Mouse (Mus musculus): ENCODE results near the gene Asgr1. TPM values are rescaled to one million over a fixed set of nuclear protein-coding genes. Genes with fewer than 3 reads are reported as not detected.
A peak's percentile ranks its signal among the peaks of the same experiment; 100 is the strongest.

The Asgr1 gene
- total RNA-seq, 2 experiments from 2014 or later: not detected

DNA sequence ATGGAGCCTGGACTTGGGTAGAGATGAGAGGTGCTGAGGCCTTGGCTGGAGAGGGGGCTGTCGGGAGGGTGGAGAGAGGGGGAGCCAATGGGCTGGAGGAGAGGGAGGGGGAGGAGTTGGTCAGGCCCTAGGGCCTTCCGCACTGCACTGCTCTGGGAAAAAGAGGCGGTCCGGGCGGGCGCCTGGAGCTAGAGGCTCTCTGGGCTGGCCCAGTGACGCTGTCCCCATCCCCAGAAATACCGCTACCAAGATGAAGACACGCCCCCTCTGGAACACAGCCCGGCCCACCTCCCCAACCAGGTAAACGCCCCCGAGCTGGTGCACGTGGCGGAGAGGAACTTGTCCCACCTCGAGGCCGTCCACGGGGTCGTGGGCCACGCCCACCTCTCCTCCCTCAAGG, 27.2 kb upstream of the Asgr1 start:
- DNase-seq: peak; percentile 51 to 80

- peak in 1 of 2 experiments; percentile 39 for DNase-seq
Observed at GRCm38 (mm10) chr11:70027397-70027796, 26.5 kb upstream of the Asgr1 start.

DNA sequence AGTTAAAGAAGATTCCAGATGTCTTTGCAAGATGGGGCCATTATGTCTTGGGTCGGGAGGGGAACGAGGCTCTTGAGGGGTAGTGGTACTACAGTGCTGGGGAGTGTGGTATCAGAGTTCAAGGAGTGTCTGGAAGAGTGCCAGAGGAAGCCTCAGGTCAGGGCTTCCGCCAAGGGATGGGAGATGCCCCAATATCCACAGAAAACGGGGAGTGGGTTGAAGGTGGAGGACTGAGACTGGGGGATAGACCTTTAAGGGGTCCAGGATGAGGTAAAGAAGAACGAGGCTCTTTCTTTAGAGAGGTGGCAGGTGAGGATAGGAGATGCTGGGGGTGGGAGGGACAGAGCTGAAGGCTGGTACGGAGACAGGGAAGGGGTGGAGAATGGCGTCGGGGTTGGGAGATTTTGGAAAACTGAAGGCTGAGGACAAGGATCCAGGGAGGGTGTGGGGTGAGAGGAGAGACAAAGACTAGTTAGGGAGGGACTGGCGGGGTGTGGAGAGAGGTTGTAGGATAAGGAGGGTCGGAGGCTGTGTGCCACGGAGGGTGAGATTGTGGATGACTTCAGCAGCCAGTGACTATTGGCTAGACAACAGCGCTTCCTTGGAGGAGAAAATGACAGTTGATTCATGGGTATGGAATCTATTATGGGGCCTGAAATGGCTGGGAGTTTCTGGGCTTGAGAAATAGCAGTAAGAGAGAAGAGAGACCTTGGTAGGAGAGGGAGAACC, 25.3 kb upstream of the Asgr1 start:
- DNase-seq: peak in 1 of 2 experiments; percentile 36

DNA sequence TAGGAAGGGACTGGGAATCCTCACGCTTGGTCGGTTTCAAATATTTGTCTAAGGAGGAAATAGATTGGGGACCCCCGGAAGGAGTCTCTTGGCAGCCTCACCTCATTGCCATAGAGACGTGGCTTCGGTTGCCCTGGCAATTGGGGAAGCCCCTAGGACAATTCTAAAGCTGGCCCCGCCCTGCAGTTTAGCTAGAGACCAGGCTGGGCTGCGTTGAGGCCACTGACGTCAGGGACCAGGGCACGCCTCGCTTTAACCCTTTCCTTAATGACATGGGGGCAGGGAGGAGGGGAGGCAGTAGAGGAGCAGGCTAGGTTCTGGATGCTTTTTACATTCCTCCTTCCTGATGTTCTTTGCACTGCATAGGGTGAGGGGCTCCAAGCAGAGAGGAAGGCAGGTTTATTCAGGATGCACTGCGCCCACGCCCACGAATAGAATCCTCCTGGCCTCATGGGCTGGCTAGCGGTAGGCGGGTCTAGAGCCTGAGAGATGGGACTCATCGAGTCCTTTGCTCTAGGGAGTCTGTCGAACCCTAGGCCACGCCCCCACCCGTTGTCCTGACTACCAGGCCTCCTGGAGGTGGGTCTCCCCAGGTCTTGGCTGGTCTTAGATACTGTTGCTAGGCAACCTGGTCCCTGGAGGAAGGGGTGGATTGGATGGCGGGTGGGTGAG, 24.6 kb upstream of the Asgr1 start:
- DNase-seq: peak; percentile 84 to 89

GRCm38 (mm10) chr11:70029829-70030550, 23.9 kb upstream of the Asgr1 start:
- DNase-seq: no peak

DNA sequence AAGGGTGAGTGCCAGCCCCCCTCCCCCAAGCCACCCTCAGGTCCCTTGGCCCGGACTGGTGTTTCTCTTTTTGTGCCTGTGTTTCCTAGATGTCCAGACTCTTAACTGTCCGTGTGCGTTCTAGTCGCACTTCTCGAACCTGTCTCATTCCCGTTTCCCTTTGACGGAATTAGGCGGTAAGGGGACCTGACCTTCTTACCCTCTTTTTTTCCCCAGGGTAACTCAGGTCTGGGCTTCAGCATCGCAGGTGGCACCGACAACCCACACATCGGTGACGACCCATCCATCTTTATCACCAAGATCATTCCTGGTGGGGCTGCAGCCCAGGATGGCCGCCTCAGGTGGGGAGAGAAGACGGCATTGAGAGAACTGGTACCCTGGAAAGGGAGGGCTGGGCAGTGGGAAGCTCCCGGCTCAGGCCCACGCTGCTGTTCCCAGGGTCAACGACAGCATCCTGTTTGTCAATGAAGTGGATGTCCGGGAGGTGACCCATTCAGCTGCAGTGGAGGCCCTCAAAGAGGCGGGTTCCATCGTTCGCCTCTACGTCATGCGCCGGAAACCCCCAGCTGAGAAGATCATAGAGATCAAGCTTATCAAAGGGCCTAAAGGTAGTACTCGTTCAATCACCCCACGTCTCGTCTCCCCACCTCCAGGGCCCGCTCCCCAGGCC, 23.1 kb upstream of the Asgr1 start:
- DNase-seq: no peak

DNA sequence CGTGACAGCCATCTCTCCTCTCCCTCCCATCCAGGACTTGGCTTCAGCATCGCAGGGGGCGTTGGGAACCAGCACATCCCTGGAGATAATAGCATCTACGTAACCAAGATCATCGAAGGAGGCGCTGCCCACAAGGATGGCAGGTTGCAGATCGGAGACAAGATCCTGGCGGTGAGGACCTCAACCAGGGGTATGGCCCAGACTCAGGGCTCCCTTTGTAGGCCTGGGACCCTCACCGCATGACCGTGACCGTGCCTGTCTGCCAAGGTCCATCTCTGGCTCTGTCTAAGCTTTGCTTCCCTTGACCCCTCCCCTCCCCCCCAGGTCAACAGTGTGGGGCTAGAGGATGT, 22.6 kb upstream of the Asgr1 start:
- DNase-seq: no peak

GRCm38 (mm10) chr11:70038174-70038573, 15.7 kb upstream of the Asgr1 start:
- no peak for DNase-seq

- no peak for DNase-seq
Observed at GRCm38 (mm10) chr11:70039631-70040030, 14.3 kb upstream of the Asgr1 start.

DNA sequence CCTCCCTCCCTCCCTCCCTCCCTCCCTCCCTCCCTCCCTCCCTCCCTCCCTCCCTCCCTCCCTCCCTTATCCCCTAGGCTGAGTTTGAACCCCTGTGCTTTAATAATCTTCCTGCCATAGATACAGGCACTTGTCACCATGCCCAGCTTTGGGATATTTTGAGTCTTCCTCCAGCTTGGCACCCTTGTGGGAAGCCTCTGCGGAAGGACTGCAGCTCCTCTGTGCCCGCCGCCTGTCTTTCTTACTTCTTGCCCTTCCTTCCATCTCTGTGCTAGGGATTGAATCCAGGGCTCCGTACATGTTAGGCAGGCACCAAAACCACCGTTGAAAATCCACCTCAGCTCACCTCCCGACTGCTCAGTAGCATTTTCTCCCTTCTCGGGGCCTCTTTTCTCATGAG, 13.7 kb upstream of the Asgr1 start:
- DNase-seq: no peak

DNA sequence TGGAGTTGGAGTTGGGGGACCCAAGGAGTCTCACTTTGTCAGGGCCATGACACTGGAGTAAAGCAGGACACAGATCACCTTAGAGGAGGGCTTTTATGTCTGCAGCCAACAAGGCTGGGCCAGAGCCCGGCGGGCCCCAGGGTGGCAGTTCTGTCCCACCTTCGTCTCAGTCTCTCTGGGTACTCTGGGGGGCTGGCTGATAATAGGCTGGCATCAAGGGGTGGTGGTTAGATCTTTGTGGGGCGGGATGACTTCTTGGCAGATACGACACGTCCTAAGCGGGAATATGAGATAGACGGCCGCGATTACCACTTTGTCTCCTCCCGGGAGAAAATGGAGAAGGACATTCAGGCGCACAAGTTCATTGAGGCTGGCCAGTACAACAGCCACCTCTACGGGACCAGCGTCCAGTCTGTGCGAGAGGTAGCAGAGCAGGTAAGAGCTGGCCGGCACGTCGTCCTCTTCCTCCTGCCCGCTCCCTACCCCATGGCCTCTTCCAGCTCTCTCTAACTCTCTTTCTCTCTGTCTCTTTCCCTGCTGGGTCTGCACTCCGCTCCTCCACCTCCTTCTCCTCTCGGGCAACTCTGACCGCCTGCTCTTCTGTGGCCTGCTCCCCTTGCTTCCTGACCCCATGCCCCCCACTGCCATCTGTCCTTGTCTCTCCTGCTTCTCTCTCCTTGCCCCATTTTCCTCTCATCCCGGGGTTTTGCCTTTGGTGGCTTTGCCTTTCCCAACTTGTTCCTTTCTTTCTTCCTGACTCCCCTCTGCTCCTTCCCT, 11.4 kb upstream of the Asgr1 start:
- no peak for DNase-seq

GRCm38 (mm10) chr11:70043665-70044064, 10.2 kb upstream of the Asgr1 start:
- no peak for DNase-seq

DNA sequence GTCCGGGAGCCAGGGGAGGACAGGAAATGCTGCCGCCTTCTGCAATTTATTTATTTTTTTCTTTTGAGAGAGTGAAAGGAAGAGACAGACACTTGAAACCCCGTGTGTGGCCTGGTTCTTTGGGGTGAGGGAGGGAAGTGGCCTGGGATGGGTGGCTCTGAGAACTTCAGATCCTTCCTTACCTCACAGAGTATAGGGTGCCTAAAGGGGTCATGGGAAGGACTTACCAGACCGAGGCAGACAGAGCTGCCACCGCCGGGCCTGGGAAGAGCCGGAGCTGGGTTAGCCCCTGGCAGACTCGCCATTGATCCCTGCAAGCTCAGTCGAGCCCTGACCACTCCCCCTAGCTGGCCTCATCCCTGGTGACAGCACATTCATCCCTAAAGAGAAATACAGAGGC, 8.4 kb upstream of the Asgr1 start:
- no peak for DNase-seq

DNA sequence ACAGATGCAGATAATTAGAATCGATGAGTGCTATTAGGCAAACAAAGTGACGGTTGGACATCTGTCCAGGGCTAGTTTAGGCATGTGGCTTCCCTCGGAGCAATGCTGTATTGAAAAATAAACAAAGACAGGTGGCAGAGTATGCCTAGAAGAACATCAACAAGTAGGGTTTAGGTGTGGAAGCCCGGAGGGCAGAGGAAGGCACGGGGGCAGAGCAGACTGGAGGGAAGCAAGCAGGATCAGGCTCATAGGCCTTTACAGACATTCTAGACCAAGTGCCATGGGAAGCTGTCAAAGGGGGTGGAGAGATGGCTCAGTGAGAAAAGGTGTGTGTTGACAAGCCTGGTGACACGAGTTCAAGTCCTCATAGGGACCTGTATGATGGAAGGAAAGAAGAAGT, 4.5 kb upstream of the Asgr1 start:
- DNase-seq: no peak

GRCm38 (mm10) chr11:70049816-70050215, 4.1 kb upstream of the Asgr1 start:
- DNase-seq: no peak

GRCm38 (mm10) chr11:70053156-70053555, 729 bp upstream of the Asgr1 start:
- DNase-seq: no peak

GRCm38 (mm10) chr11:70055618-70056214, 1.8 kb downstream of the Asgr1 start:
- peak; percentile 64 to 90 for DNase-seq

- DNase-seq: no peak
Observed at GRCm38 (mm10) chr11:70057805-70058204, 3.9 kb downstream of the Asgr1 start.

DNA sequence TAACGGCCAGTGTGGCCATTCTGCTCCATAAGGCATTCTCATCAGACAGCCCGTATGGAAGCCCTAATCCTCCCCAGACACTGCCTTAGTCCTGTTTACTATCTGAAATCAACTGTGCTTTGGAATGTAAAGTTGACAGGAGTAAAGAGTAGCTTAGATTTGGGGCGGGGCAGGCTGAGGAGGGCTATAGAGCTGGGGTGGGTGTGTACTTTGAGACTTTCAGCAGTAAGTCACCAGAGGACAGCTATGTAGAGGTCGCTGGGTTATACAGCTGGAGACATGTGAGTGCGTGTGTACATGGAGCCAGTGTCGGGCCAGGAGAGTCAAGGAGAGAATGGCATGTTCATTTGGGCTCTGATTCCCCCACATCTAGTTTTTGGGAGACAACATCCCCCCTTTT, 6.0 kb downstream of the Asgr1 start:
- DNase-seq: no peak

DNA sequence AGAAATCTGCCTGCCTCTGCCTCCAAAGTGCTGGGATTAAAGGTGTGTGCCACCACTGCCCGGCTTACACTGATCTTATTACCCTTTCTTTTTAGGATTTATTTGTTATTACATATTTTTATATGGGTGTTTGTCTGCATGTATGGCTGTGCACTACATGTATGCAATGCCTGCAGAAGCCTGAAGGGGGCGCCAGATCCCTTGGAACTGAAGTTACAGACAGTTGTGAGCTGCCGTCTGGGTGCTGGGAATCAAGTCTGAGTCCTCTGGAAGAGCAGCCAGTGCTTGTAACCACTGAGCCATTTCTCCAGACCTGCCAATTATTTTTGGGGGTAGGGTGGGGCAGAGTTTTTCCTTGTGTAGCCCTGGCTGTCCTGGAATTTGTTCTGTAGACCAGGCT, 9.2 kb downstream of the Asgr1 start:
- DNase-seq: no peak

- no peak for DNase-seq
Observed at GRCm38 (mm10) chr11:70066701-70067100, 12.8 kb downstream of the Asgr1 start.

DNA sequence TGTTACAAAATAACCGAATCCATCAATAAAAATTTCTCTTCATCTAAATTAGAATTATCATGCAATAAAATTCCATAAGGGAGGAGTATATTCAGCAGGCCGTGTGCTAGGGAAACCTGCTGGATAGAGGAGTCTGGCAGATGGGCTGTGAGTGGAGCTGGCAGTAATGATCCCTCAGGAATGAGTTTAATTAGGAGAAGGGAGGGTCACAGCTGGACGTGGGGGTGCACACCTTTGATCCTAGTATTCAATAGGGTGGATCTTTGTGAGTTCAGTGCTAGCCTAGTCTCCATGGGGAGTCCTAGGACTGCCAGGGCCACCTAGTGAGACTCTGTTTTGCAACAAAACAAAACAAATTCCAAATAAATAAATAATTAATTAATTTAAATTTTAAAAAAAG, 14.4 kb downstream of the Asgr1 start:
- DNase-seq: no peak

All from heart, adult 18-20 months (tissue).